Mouse (Mus musculus) brain, embryonic 14.5 days (tissue): ENCODE measurements around the gene Paqr4. TPM values are rescaled to one million over a fixed set of nuclear protein-coding genes. Genes with fewer than 3 reads are reported as not detected.
"Not testable (repeated sequence)": the region's sequence is repeated elsewhere in the genome, so short reads cannot be mapped to it uniquely, and the experiment has no call there.

Source experiments
- DNase-seq: peaks from one replicate; pipeline ENCODE4 v3.0.0-alpha.2; 2011; ENCODE audit warnings: low read depth
- CTCF ChIP-seq: fragments of 200-500 bp; IDR thresholded peaks from 2 replicates; pipeline ENCODE4 v1.5.1; 2012; ENCODE audit warnings: inconsistent platforms, mild to moderate bottlenecking, moderate library complexity, borderline replicate concordance; ENCODE audit not compliant: insufficient read depth, insufficient read length; ENCODE audit errors: extremely low read depth
- POLR2A ChIP-seq: fragments of 200-500 bp; IDR thresholded peaks from 2 replicates; pipeline ENCODE4 v1.6.1; 2012; ENCODE audit warnings: mild to moderate bottlenecking, inconsistent platforms, borderline replicate concordance; ENCODE audit not compliant: poor library complexity, insufficient read depth, insufficient read length, severe bottlenecking; ENCODE audit errors: extremely low read depth
- polyA plus RNA-seq: library from polyadenylated mRNA; depleted of rRNA; stranded (reverse); fragments of >200 nt; gene quantifications from 2 replicates; pipeline ENCODE4 v1.2.3, GENCODE M21; 2012; rRNA removed

Gene Paqr4
- 33.3 and 41.0 TPM in 2 replicates for polyA plus RNA-seq

- no peak for DNase-seq
- no peak for TF ChIP-seq POLR2A
- TF ChIP-seq CTCF, result no peak
Measured at GRCm38 (mm10) chr17:23740598-23741021, at the start of gene Paqr4. Paqr4 (minus strand) TSS chr17:23740867.

- peak; percentile 23 for DNase-seq
- TF ChIP-seq CTCF (no peak), POLR2A (no peak)
Measured at GRCm38 (mm10) chr17:23789749-23790268, 49.1 kb upstream of the Paqr4 start.

- DNase-seq, result no peak
- TF ChIP-seq POLR2A (no peak), CTCF (no peak)
Measured at GRCm38 (mm10) chr17:23788973-23789372, 48.3 kb upstream of the Paqr4 start.

GRCm38 (mm10) chr17:23786510-23786931 lies 45.9 kb upstream of the Paqr4 start:
- no peak for TF ChIP-seq CTCF
- TF ChIP-seq POLR2A, result 0 out of 2 replicates have a peak, but pooled peaks have one; percentile 5

GRCm38 (mm10) chr17:23785561-23786471 lies 45.1 kb upstream of the Paqr4 start, which contains the start of gene Flywch2:
Flywch2 (minus strand) TSS chr17:23786081.
- peak; percentile 96 for DNase-seq
- TF ChIP-seq POLR2A (no peak), CTCF (no peak)

More at GRCm38 (mm10) chr17:23786510-23786931, 45.9 kb upstream of the Paqr4 start:
- DNase-seq, result peak; percentile 81

- no peak for TF ChIP-seq POLR2A
- no peak for TF ChIP-seq CTCF
Measured at GRCm38 (mm10) chr17:23783352-23783751, 42.7 kb upstream of the Paqr4 start.

GRCm38 (mm10) chr17:23778447-23778846 lies 37.8 kb upstream of the Paqr4 start:
- no peak for TF ChIP-seq POLR2A
- no peak for TF ChIP-seq CTCF
- no peak for DNase-seq

More at GRCm38 (mm10) chr17:23783352-23783751, 42.7 kb upstream of the Paqr4 start:
- no peak for DNase-seq

- no peak for DNase-seq
- TF ChIP-seq POLR2A (no peak), CTCF (no peak)
Measured at GRCm38 (mm10) chr17:23777141-23777540, 36.5 kb upstream of the Paqr4 start.

GRCm38 (mm10) chr17:23776216-23776615 lies 35.5 kb upstream of the Paqr4 start:
- DNase-seq, result no peak
- no peak for TF ChIP-seq CTCF
- TF ChIP-seq POLR2A, result no peak

GRCm38 (mm10) chr17:23774090-23774489 lies 33.4 kb upstream of the Paqr4 start:
- peak; percentile 79 for DNase-seq
- peak; percentile 77 for TF ChIP-seq CTCF
- no peak for TF ChIP-seq POLR2A

- TF ChIP-seq POLR2A (no peak), CTCF (no peak)
- no peak for DNase-seq
Measured at GRCm38 (mm10) chr17:23773676-23774075, 33.0 kb upstream of the Paqr4 start.

- DNase-seq, result not testable (repeated sequence)
Measured at GRCm38 (mm10) chr17:23772219-23772556, 31.5 kb upstream of the Paqr4 start.
